Mouse (Mus musculus): ENCODE results near the gene Padi3. TPM values are rescaled to one million over a fixed set of nuclear protein-coding genes. Genes with fewer than 3 reads are reported as not detected.

Gene Padi3
- polyA plus RNA-seq, 1 experiment from 2014 or later = not detected

- Histone ChIP-seq H3K9ac (replicated peaks; ENCODE audit: low read length) (no peak overlapping the region), H3K27me3 (ENCODE audit: control insufficient read depth, insufficient read depth, low read length) (no peaks in the 10 kb centered on the region), H3K4me1 (ENCODE audit: control insufficient read depth, insufficient read depth, low read length) (no peaks in the 10 kb centered on the region), H3K9me3 (ENCODE audit: control insufficient read depth, low read length) (no peaks in the 10 kb centered on the region), H3K4me3 (replicated peaks; ENCODE audit: low read depth, low read length) (no peak overlapping the region), H3K27ac (replicated peaks; ENCODE audit: low read depth, low read length) (no peak overlapping the region), H3K4me2 (ENCODE audit: low read length) (no peak overlapping the region), H3K36me3 (ENCODE audit: control insufficient read depth, insufficient read depth, low read length) (no peaks in the 10 kb centered on the region)
- DNase-seq (no peak), ATAC-seq (ENCODE audit: low FRiP score, low TSS enrichment) (no peak)
- WGBS = 70% methylated on average over 4 of the region's 4 CpGs
These were observed 34.5 kb upstream of the Padi3 start for GRCm38 (mm10) chr4:140844991-140845390.

GRCm38 (mm10) chr4:140843670-140844280 lies 33.3 kb upstream of the Padi3 start:
- no peak overlapping the region for H3K9ac ChIP-seq (replicated peaks; ENCODE audit: low read length)
- peak; percentile 17 for DNase-seq
- no peaks in the 10 kb centered on the region for H3K4me1 ChIP-seq (ENCODE audit: control insufficient read depth, insufficient read depth, low read length)
- no peaks in the 10 kb centered on the region for H3K36me3 ChIP-seq (ENCODE audit: control insufficient read depth, insufficient read depth, low read length)
- H3K4me3 ChIP-seq (replicated peaks; ENCODE audit: low read depth, low read length) = no peak overlapping the region
- H3K4me2 ChIP-seq (ENCODE audit: low read length) = no peak overlapping the region
- H3K9me3 ChIP-seq (ENCODE audit: control insufficient read depth, low read length) = no peaks in the 10 kb centered on the region
- no peaks in the 10 kb centered on the region for H3K27me3 ChIP-seq (ENCODE audit: control insufficient read depth, insufficient read depth, low read length)
- no peak for ATAC-seq (ENCODE audit: low FRiP score, low TSS enrichment)
- WGBS = 59% methylated on average over 15 of the region's 15 CpGs
- H3K27ac ChIP-seq (replicated peaks; ENCODE audit: low read depth, low read length) = no peak overlapping the region

GRCm38 (mm10) chr4:140842909-140843308 lies 32.5 kb upstream of the Padi3 start:
- Histone ChIP-seq H3K9me3 (ENCODE audit: control insufficient read depth, low read length) (no peaks in the 10 kb centered on the region), H3K27ac (replicated peaks; ENCODE audit: low read depth, low read length) (no peak overlapping the region), H3K4me1 (ENCODE audit: control insufficient read depth, insufficient read depth, low read length) (no peaks in the 10 kb centered on the region), H3K36me3 (ENCODE audit: control insufficient read depth, insufficient read depth, low read length) (no peaks in the 10 kb centered on the region), H3K4me3 (replicated peaks; ENCODE audit: low read depth, low read length) (no peak overlapping the region), H3K27me3 (ENCODE audit: control insufficient read depth, insufficient read depth, low read length) (no peaks in the 10 kb centered on the region), H3K9ac (replicated peaks; ENCODE audit: low read length) (no peak overlapping the region), H3K4me2 (ENCODE audit: low read length) (no peak overlapping the region)
- 81% methylated on average over 1 of the region's 1 CpGs for WGBS
- DNase-seq = no peak
- ATAC-seq (ENCODE audit: low FRiP score, low TSS enrichment) = no peak

- Histone ChIP-seq H3K4me3 (replicated peaks; ENCODE audit: low read depth, low read length) (no peak overlapping the region), H3K4me2 (ENCODE audit: low read length) (no peak overlapping the region), H3K27me3 (ENCODE audit: control insufficient read depth, insufficient read depth, low read length) (no peaks in the 10 kb centered on the region), H3K4me1 (ENCODE audit: control insufficient read depth, insufficient read depth, low read length) (peaks cover 14% of the 10 kb centered on the region; the same call in 1 of the 2 replicates), H3K36me3 (ENCODE audit: control insufficient read depth, insufficient read depth, low read length) (no peaks in the 10 kb centered on the region), H3K27ac (replicated peaks; ENCODE audit: low read depth, low read length) (no peak overlapping the region), H3K9ac (replicated peaks; ENCODE audit: low read length) (no peak overlapping the region), H3K9me3 (ENCODE audit: control insufficient read depth, low read length) (no peaks in the 10 kb centered on the region)
- DNase-seq = peak; percentile 42
- WGBS = 21% methylated on average over 8 of the region's 8 CpGs
- no peak for ATAC-seq (ENCODE audit: low FRiP score, low TSS enrichment)
These were observed 27.4 kb upstream of the Padi3 start for GRCm38 (mm10) chr4:140837879-140838278.

- Histone ChIP-seq H3K9me3 (ENCODE audit: control insufficient read depth, low read length) (no peaks in the 10 kb centered on the region), H3K36me3 (ENCODE audit: control insufficient read depth, insufficient read depth, low read length) (no peaks in the 10 kb centered on the region), H3K9ac (replicated peaks; ENCODE audit: low read length) (no peak overlapping the region), H3K4me1 (ENCODE audit: control insufficient read depth, insufficient read depth, low read length) (peaks cover 14% of the 10 kb centered on the region; the same call in 1 of the 2 replicates), H3K27me3 (ENCODE audit: control insufficient read depth, insufficient read depth, low read length) (no peaks in the 10 kb centered on the region), H3K4me2 (ENCODE audit: low read length) (no peak overlapping the region), H3K4me3 (replicated peaks; ENCODE audit: low read depth, low read length) (no peak overlapping the region), H3K27ac (replicated peaks; ENCODE audit: low read depth, low read length) (no peak overlapping the region)
- WGBS = 55% methylated on average over 11 of the region's 11 CpGs
- ATAC-seq (ENCODE audit: low FRiP score, low TSS enrichment) (no peak), DNase-seq (peak; percentile 41)
These were observed 25.9 kb upstream of the Padi3 start for GRCm38 (mm10) chr4:140836208-140836866.

GRCm38 (mm10) chr4:140835682-140836081 lies 25.2 kb upstream of the Padi3 start:
- Histone ChIP-seq H3K9ac (replicated peaks; ENCODE audit: low read length) (no peak overlapping the region), H3K27me3 (ENCODE audit: control insufficient read depth, insufficient read depth, low read length) (no peaks in the 10 kb centered on the region), H3K27ac (replicated peaks; ENCODE audit: low read depth, low read length) (no peak overlapping the region), H3K4me2 (ENCODE audit: low read length) (no peak overlapping the region), H3K4me3 (replicated peaks; ENCODE audit: low read depth, low read length) (no peak overlapping the region), H3K4me1 (ENCODE audit: control insufficient read depth, insufficient read depth, low read length) (peaks cover 14% of the 10 kb centered on the region; the same call in 1 of the 2 replicates), H3K9me3 (ENCODE audit: control insufficient read depth, low read length) (no peaks in the 10 kb centered on the region), H3K36me3 (ENCODE audit: control insufficient read depth, insufficient read depth, low read length) (no peaks in the 10 kb centered on the region)
- ATAC-seq (ENCODE audit: low FRiP score, low TSS enrichment) (peak; percentile 38; the same call in 1 of the 2 replicates), DNase-seq (peak; percentile 80)
- 1% methylated on average over 10 of the region's 10 CpGs for WGBS

GRCm38 (mm10) chr4:140834327-140834934 lies 24.0 kb upstream of the Padi3 start:
- no peaks in the 10 kb centered on the region for H3K9me3 ChIP-seq (ENCODE audit: control insufficient read depth, low read length)
- DNase-seq (no peak), ATAC-seq (ENCODE audit: low FRiP score, low TSS enrichment) (no peak)
- H3K27me3 ChIP-seq (ENCODE audit: control insufficient read depth, insufficient read depth, low read length) = no peaks in the 10 kb centered on the region
- WGBS = 64% methylated on average over 6 of the region's 6 CpGs
- H3K9ac ChIP-seq (replicated peaks; ENCODE audit: low read length) = no peak overlapping the region
- H3K4me1 ChIP-seq (ENCODE audit: control insufficient read depth, insufficient read depth, low read length) = peaks cover 14% of the 10 kb centered on the region; the same call in 1 of the 2 replicates
- H3K4me2 ChIP-seq (ENCODE audit: low read length) = no peak overlapping the region
- no peaks in the 10 kb centered on the region for H3K36me3 ChIP-seq (ENCODE audit: control insufficient read depth, insufficient read depth, low read length)
- H3K4me3 ChIP-seq (replicated peaks; ENCODE audit: low read depth, low read length) = no peak overlapping the region
- no peak overlapping the region for H3K27ac ChIP-seq (replicated peaks; ENCODE audit: low read depth, low read length)

GRCm38 (mm10) chr4:140832821-140833220 lies 22.4 kb upstream of the Padi3 start:
- H3K4me1 ChIP-seq (ENCODE audit: control insufficient read depth, insufficient read depth, low read length) = peaks cover 14% of the 10 kb centered on the region; the same call in 1 of the 2 replicates
- H3K27ac ChIP-seq (replicated peaks; ENCODE audit: low read depth, low read length) = no peak overlapping the region
- 51% methylated on average over 8 of the region's 8 CpGs for WGBS
- H3K27me3 ChIP-seq (ENCODE audit: control insufficient read depth, insufficient read depth, low read length) = no peaks in the 10 kb centered on the region
- H3K9me3 ChIP-seq (ENCODE audit: control insufficient read depth, low read length) = no peaks in the 10 kb centered on the region
- no peak overlapping the region for H3K4me3 ChIP-seq (replicated peaks; ENCODE audit: low read depth, low read length)
- ATAC-seq (ENCODE audit: low FRiP score, low TSS enrichment) (no peak), DNase-seq (no peak)
- H3K36me3 ChIP-seq (ENCODE audit: control insufficient read depth, insufficient read depth, low read length) = no peaks in the 10 kb centered on the region
- H3K9ac ChIP-seq (replicated peaks; ENCODE audit: low read length) = no peak overlapping the region
- no peak overlapping the region for H3K4me2 ChIP-seq (ENCODE audit: low read length)
